Mouse (Mus musculus): ENCODE results near the gene Lamtor2.

DNA sequence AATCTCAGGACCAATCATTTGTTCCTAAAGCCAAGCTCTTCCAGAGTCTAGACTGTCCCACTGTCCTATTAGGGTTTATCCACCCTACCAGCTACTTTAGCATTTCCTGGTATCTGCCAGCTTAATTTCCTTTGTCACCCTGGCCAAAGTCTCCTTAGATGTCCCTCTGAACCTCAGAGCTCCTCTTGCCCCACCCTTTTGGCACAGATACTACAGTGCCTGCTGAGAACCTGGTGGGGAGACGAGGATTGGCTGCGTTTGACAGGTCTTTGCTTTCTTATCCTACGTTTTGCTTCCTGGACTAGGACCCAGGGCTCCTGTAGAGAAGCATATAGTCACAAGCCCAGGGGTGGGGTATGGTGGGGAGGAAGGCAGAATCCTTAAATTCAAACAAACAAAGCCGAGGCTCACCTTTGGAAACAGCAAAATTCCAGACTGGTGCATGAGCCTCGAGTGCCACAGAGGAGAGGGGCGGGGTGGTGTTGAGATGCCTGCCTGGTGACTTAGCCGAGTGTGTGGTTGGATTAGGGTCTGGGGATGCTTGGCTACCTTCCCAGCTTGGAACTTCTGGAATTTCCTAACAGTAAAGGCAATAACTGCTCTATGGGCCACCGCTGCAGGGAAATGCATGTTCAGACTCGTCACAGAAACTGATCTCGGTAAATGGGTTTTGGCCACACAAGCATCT is 41.2 kb upstream of the Lamtor2 start:
- TF ChIP-seq GATA1 (IDR thresholded peaks at IDR 0.05; ENCODE audit: borderline replicate concordance, low read length) (no peak), FLI1 (IDR thresholded peaks at IDR 0.05; ENCODE audit: low read length) (no peak)

All from megakaryocyte, embryonic 14.5 days (primary cell).